Mouse (Mus musculus) megakaryocyte, embryonic 14.5 days (primary cell): ENCODE results near the gene Mrm1. TPM values are rescaled to one million over a fixed set of nuclear protein-coding genes. Genes with fewer than 3 reads are reported as not detected.

Source experiments
- H3K27me3 ChIP-seq: replicated peaks from 2 replicates; pipeline ENCODE3; 2012; ENCODE audit warnings: inconsistent platforms
- H3K36me3 ChIP-seq: replicated peaks from 2 replicates; pipeline ENCODE3; 2012; ENCODE audit warnings: low read length, inconsistent platforms, mixed read lengths
- H3K4me1 ChIP-seq: 2 replicates; pipeline ENCODE4 v1.6.1; 2012; ENCODE audit warnings: inconsistent platforms
- H3K4me3 ChIP-seq: replicated peaks from 2 replicates; pipeline ENCODE3; 2012; ENCODE audit warnings: moderate library complexity, mild to moderate bottlenecking, inconsistent platforms
- H3K9me3 ChIP-seq: 2 replicates; pipeline ENCODE4 v1.6.1; 2012; ENCODE audit warnings: inconsistent platforms
- FLI1 ChIP-seq: IDR thresholded peaks from 2 replicates; pipeline ENCODE4 v1.6.1; 2012; ENCODE audit warnings: low read length, inconsistent platforms, mixed read lengths
- GATA1 ChIP-seq: IDR thresholded peaks from 3 replicates; pipeline ENCODE4 v1.6.1; 2012; ENCODE audit warnings: mixed read lengths, low read length, inconsistent platforms, borderline replicate concordance
- polyA plus RNA-seq: library from polyadenylated mRNA; stranded (reverse); fragments of >175 nt; gene quantifications from 2 replicates; pipeline ENCODE4 v1.2.3, GENCODE M21; 2012; ENCODE audit warnings: low replicate concordance; ENCODE audit not compliant: insufficient read depth

Gene Mrm1
- polyA plus RNA-seq, 1 experiment: 1.3 TPM

DNA sequence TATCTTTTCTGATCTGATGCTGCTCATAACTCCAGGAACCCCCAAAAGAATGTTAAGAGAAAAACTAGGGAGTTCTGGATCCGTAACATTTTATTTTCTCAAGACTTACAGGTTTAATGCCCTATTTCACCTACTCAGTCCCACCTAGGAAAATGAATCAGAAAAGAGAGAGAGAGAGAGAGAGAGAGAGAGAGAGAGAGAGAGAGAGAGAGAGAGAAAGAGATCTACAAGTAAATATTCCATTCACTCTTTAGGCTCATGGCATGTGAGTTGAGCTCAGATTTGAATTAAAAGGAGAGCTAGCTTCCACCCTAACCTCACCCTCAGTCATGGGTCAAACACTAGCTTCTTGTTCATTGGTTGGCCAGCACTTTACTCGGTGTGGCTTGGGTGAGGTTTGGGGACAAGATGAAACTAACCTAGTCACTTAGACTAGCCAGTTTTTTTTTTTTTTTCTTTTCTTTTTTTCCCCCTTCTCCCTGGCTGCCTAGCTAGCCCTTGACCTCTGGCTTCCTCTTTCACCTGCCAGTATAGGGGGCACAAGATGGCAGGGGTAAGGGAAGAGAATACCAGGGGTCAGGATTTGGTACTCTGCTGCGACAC, 8.7 kb upstream of the Mrm1 start:
- Histone ChIP-seq H3K4me1 (peaks cover 82% of the 10 kb centered on the region), H3K4me3 (peak overlapping the region; percentile 99), H3K27me3 (no peaks in the 10 kb centered on the region), H3K36me3 (peaks cover 79% of the 10 kb centered on the region), H3K9me3 (no peaks in the 10 kb centered on the region)
- no peak for TF ChIP-seq FLI1
- TF ChIP-seq GATA1: no peak

GRCm38 (mm10) chr11:84827492-84827891, 8.2 kb upstream of the Mrm1 start:
- H3K4me1 ChIP-seq: peaks cover 87% of the 10 kb centered on the region
- H3K4me3 ChIP-seq: peak overlapping the region; percentile 99
- TF ChIP-seq GATA1: no peak
- TF ChIP-seq FLI1: no peak
- no peaks in the 10 kb centered on the region for H3K27me3 ChIP-seq
- no peaks in the 10 kb centered on the region for H3K9me3 ChIP-seq
- H3K36me3 ChIP-seq: peaks cover 79% of the 10 kb centered on the region

DNA sequence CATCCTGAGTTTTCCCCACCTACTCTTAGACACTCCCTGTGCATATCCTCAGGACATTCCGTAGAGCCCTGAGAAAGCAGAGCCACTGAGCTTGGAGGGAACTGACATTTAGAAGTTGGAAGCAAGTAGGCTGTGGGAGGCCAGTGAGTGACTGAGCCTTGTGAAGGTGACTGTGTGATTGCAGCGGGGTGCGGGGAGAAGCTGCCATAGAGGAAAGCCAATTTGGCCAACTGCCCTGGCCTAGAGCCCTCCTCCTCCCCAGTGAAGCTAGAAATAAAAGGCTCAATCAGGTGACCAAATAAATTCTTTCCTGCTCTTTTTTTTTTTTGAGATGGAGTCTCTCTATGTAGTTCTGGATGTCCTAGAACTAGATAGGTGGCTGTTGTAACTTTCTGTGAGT, 6.9 kb upstream of the Mrm1 start:
- H3K4me3 ChIP-seq: peak overlapping the region; percentile 18
- H3K9me3 ChIP-seq: no peaks in the 10 kb centered on the region
- H3K27me3 ChIP-seq: no peaks in the 10 kb centered on the region
- H3K4me1 ChIP-seq: peaks cover 93% of the 10 kb centered on the region
- no peak for TF ChIP-seq FLI1
- no peak for TF ChIP-seq GATA1
- peaks cover 79% of the 10 kb centered on the region for H3K36me3 ChIP-seq

DNA sequence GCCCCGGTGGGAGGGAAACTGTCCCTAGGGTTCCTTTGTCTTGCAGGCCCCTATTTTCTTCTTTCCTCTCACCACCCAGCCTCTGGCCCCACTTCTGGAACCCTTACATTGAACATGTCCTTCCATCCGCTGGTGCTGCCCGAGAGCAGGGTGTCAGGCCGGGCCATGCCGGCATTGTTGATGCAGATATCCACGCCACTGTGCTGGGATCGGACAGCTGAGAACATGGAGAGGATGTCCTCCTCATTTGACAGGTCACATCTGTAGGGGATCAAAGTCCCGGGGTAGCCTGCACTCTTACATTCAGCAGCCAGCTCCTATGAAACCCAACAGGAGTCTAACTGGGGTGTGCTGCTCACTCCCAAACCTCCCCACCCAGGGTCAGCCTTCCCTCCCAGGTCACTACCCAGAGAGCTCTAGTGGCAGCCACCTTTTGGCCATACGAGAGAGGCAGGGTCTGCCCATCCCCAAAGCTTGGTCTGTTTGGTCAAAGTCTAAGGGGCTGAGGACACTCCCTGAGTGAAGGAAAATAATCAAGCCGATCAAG, 6.0 kb upstream of the Mrm1 start:
- H3K36me3 ChIP-seq: peaks cover 79% of the 10 kb centered on the region
- H3K9me3 ChIP-seq: no peaks in the 10 kb centered on the region
- no peaks in the 10 kb centered on the region for H3K27me3 ChIP-seq
- TF ChIP-seq FLI1: no peak
- no peak for TF ChIP-seq GATA1
- H3K4me1 ChIP-seq: peaks cover 91% of the 10 kb centered on the region
- H3K4me3 ChIP-seq: no peak overlapping the region

- Histone ChIP-seq H3K4me1 (peaks cover 93% of the 10 kb centered on the region), H3K9me3 (no peaks in the 10 kb centered on the region), H3K36me3 (peaks cover 73% of the 10 kb centered on the region), H3K4me3 (peak overlapping the region; percentile 10), H3K27me3 (no peaks in the 10 kb centered on the region)
- no peak for TF ChIP-seq GATA1
- no peak for TF ChIP-seq FLI1
Measured at GRCm38 (mm10) chr11:84823484-84823897, 4.2 kb upstream of the Mrm1 start.

DNA sequence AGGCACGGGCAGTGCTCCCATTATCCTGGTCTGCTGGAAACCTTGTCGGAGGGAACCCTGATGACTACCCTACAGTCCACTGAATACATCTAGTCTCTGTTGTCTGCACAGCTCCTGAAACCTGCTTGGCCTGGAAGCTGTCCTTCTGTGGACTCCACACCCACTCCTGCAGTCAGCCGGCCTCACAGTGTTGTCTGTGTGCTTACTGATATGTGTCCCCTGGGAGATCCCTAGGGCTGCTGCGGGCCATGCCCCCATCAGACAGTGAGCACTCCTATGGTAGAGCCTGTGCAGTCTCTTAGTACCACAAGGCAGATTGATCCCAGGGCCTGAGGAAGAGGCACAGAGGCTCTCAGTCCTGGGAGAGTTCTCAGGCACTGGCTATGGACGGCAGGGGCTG, 3.2 kb upstream of the Mrm1 start:
- no peak overlapping the region for H3K4me3 ChIP-seq
- TF ChIP-seq FLI1 (no peak), GATA1 (no peak)
- peaks cover 92% of the 10 kb centered on the region for H3K4me1 ChIP-seq
- peaks cover 72% of the 10 kb centered on the region for H3K36me3 ChIP-seq
- H3K9me3 ChIP-seq: no peaks in the 10 kb centered on the region
- no peaks in the 10 kb centered on the region for H3K27me3 ChIP-seq

GRCm38 (mm10) chr11:84821131-84821770, 1.9 kb upstream of the Mrm1 start:
- TF ChIP-seq GATA1 (no peak), FLI1 (no peak)
- no peaks in the 10 kb centered on the region for H3K27me3 ChIP-seq
- H3K9me3 ChIP-seq: no peaks in the 10 kb centered on the region
- H3K4me1 ChIP-seq: peaks cover 86% of the 10 kb centered on the region
- no peak overlapping the region for H3K4me3 ChIP-seq
- peaks cover 73% of the 10 kb centered on the region for H3K36me3 ChIP-seq

GRCm38 (mm10) chr11:84818085-84818960, 992 bp downstream of the Mrm1 start:
- no peaks in the 10 kb centered on the region for H3K9me3 ChIP-seq
- no peaks in the 10 kb centered on the region for H3K27me3 ChIP-seq
- H3K4me3 ChIP-seq: peak overlapping the region; percentile 99
- no peak for TF ChIP-seq GATA1
- no peak for TF ChIP-seq FLI1
- peaks cover 79% of the 10 kb centered on the region for H3K4me1 ChIP-seq
- H3K36me3 ChIP-seq: peaks cover 64% of the 10 kb centered on the region

GRCm38 (mm10) chr11:84817362-84817761, 2.0 kb downstream of the Mrm1 start:
- TF ChIP-seq GATA1 (no peak), FLI1 (no peak)
- no peaks in the 10 kb centered on the region for H3K9me3 ChIP-seq
- H3K27me3 ChIP-seq: no peaks in the 10 kb centered on the region
- H3K4me3 ChIP-seq: no peak overlapping the region
- peaks cover 78% of the 10 kb centered on the region for H3K4me1 ChIP-seq
- peaks cover 64% of the 10 kb centered on the region for H3K36me3 ChIP-seq
